Mouse (Mus musculus): ENCODE results near the gene Rngtt. TPM values are rescaled to one million over a fixed set of nuclear protein-coding genes. Genes with fewer than 3 reads are reported as not detected.
"Not testable (repeated sequence)": the region's sequence is repeated elsewhere in the genome, so short reads cannot be mapped to it uniquely, and the experiment has no call there.

Rngtt gene
- polyA plus RNA-seq, 1 experiment from 2014 or later, result 36.6 TPM

GRCm38 (mm10) chr4:33405723-33406293 lies 95.7 kb downstream of the Rngtt start:
- H3K36me3 ChIP-seq (ENCODE audit: poor library complexity, severe bottlenecking), result no peaks in the 10 kb centered on the region
- no peak overlapping the region for H3K4me3 ChIP-seq
- ATAC-seq, result no peak
- 83% methylated on average over 2 of the region's 2 CpGs for WGBS
- H3K9ac ChIP-seq, result no peak overlapping the region
- no peaks in the 10 kb centered on the region for H3K4me1 ChIP-seq
- H3K27ac ChIP-seq, result no peak overlapping the region
- no peak overlapping the region for H3K4me2 ChIP-seq
- no peaks in the 10 kb centered on the region for H3K27me3 ChIP-seq
- no peaks in the 10 kb centered on the region for H3K9me3 ChIP-seq (replicated peaks)

GRCm38 (mm10) chr4:33413791-33414190 lies 103.7 kb downstream of the Rngtt start:
- 93% methylated on average over 4 of the region's 4 CpGs for WGBS
- no peaks in the 10 kb centered on the region for H3K27me3 ChIP-seq
- no peaks in the 10 kb centered on the region for H3K36me3 ChIP-seq (ENCODE audit: poor library complexity, severe bottlenecking)
- no peak overlapping the region for H3K27ac ChIP-seq
- H3K4me1 ChIP-seq, result peaks cover 14% of the 10 kb centered on the region; the same call in 1 of the 2 replicates
- no peak overlapping the region for H3K4me3 ChIP-seq
- H3K9me3 ChIP-seq (replicated peaks), result no peaks in the 10 kb centered on the region
- no peak overlapping the region for H3K4me2 ChIP-seq
- no peak overlapping the region for H3K9ac ChIP-seq
- no peak for ATAC-seq

- no peaks in the 10 kb centered on the region for H3K27me3 ChIP-seq
- H3K27ac ChIP-seq, result no peak overlapping the region
- H3K4me3 ChIP-seq, result no peak overlapping the region
- WGBS, result 65% methylated on average over 4 of the region's 4 CpGs
- no peaks in the 10 kb centered on the region for H3K36me3 ChIP-seq (ENCODE audit: poor library complexity, severe bottlenecking)
- no peak overlapping the region for H3K4me2 ChIP-seq
- peaks cover 14% of the 10 kb centered on the region; the same call in 1 of the 2 replicates for H3K4me1 ChIP-seq
- no peaks in the 10 kb centered on the region for H3K9me3 ChIP-seq (replicated peaks)
- no peak for ATAC-seq
- H3K9ac ChIP-seq, result no peak overlapping the region
These were observed 104.7 kb downstream of the Rngtt start for GRCm38 (mm10) chr4:33414781-33415180.

DNA sequence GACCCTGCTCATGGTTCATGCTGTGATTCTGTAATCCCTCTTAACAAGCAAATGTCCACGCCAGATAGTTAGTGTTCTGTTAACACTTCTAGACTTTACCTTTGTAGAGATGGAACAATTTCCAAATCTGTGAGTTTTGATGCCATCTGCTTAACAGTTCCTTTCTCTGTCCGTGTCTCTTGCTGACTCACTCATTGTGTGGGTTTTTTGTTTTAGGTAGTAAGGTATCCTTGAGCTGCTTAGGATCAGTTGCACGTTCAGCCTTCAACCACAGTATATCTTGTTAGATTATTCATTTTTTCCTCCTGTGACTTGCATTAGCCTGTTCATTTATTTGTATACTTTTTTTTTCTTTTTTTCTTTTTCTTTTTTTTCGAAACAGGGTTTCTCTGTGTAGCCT lies 107.3 kb downstream of the Rngtt start:
- Histone ChIP-seq H3K4me1 (peaks cover 14% of the 10 kb centered on the region; the same call in 1 of the 2 replicates), H3K36me3 (ENCODE audit: poor library complexity, severe bottlenecking) (no peaks in the 10 kb centered on the region), H3K9ac (no peak overlapping the region), H3K9me3 (replicated peaks) (no peaks in the 10 kb centered on the region), H3K4me3 (no peak overlapping the region), H3K4me2 (no peak overlapping the region), H3K27me3 (no peaks in the 10 kb centered on the region), H3K27ac (no peak overlapping the region)
- no peak for ATAC-seq
- 80% methylated on average over 4 of the region's 4 CpGs for WGBS

DNA sequence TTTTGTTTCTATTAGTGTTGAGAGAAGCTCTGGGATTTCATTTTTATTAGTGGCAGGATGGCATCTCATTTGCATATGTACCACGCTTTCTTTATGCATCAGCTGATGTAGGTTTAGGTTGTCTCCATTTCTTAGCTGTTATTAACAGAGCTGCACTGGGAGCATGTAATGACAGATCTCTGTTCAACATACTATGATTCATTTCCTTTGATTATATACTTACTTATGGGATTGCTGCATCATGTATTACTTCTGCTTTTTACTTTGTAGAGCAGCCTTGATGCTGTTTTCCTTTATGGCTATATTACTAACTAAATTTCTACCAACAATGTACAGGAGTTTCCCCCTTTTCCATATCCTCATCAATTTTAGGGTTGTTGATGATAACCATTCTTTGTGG lies 109.5 kb downstream of the Rngtt start:
- Histone ChIP-seq H3K4me3 (no peak overlapping the region), H3K9me3 (replicated peaks) (no peaks in the 10 kb centered on the region), H3K36me3 (ENCODE audit: poor library complexity, severe bottlenecking) (no peaks in the 10 kb centered on the region), H3K4me1 (peaks cover 14% of the 10 kb centered on the region; the same call in 1 of the 2 replicates), H3K27ac (no peak overlapping the region), H3K9ac (no peak overlapping the region), H3K4me2 (no peak overlapping the region), H3K27me3 (no peaks in the 10 kb centered on the region)
- no peak for ATAC-seq
- WGBS, result 94% methylated on average over 1 of the region's 1 CpGs

DNA sequence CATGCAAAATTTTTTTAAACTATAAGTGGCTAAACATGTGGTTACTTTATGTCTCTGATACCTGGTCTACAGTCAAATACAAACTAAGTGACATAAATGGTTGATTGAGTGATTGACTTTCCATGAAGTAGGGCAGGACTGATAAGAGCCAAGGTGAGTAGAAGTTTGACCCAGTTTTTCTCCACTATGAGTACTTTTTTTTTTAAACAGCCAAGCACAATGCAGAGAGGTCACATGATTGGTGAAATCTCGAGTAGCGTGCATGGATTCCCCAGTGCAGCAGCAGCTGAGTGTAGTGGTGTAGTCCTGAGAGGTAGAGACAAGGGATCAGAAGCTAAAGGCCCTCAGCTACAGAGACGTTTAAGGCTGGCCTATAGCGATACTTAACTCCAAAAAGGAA lies 118.7 kb downstream of the Rngtt start:
- WGBS, result 26% methylated on average over 4 of the region's 4 CpGs
- H3K36me3 ChIP-seq (ENCODE audit: poor library complexity, severe bottlenecking), result no peaks in the 10 kb centered on the region
- H3K4me2 ChIP-seq, result no peak overlapping the region
- H3K9me3 ChIP-seq (replicated peaks), result no peaks in the 10 kb centered on the region
- H3K4me1 ChIP-seq, result 0 out of 2 replicates have a peak, but pooled peaks cover 3% of the 10 kb centered on the region
- no peak overlapping the region for H3K4me3 ChIP-seq
- no peak for ATAC-seq
- H3K9ac ChIP-seq, result no peak overlapping the region
- H3K27ac ChIP-seq, result no peak overlapping the region
- no peaks in the 10 kb centered on the region for H3K27me3 ChIP-seq

DNA sequence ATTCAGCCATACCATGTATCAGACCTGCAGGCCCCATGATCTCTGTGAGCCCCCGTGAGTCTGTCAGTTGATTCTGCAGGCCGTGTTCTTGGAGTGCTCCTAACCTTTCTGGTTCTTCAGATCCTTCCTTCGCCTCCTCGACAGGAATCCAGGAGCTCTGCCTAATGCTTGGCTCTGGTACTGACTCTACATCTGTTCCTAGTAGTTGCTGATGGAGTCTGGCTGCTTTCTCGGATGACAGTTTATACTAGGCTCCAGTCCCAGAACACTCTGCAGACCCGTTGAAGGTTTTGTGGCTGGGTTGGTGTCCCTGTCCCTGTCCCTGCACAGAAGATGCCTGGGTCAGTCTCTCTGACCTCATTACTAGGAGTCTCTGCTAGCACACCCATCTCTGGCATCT lies 131.8 kb downstream of the Rngtt start:
- Histone ChIP-seq H3K9ac (no peak overlapping the region), H3K36me3 (ENCODE audit: poor library complexity, severe bottlenecking) (no peaks in the 10 kb centered on the region), H3K27me3 (no peaks in the 10 kb centered on the region), H3K27ac (no peak overlapping the region), H3K4me3 (no peak overlapping the region), H3K4me2 (no peak overlapping the region), H3K4me1 (no peaks in the 10 kb centered on the region), H3K9me3 (replicated peaks) (no peaks in the 10 kb centered on the region)
- WGBS, result 93% methylated on average over 6 of the region's 6 CpGs
- no peak; the same call in 1 of the 2 replicates for ATAC-seq

DNA sequence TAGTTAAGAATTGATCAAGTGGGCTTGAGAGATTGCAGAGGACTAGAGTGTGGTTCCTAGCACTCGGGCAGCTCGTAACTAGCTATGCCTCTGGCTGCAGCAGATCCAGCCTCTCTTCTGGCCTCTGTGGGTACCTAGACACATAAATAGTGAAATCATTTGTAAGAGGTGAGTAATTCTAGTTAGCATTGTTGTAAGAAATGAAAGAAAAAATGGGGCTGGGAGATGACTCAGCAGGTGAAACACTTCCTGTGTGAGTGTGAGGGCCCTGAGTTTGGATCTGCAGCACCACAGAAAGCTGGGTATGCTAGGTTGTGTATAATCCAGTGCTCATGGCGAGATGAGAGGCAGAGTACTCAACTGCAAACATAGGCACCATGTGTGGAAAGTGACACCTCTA lies 136.2 kb downstream of the Rngtt start:
- Histone ChIP-seq H3K9me3 (replicated peaks) (no peaks in the 10 kb centered on the region), H3K4me3 (no peak overlapping the region), H3K27me3 (no peaks in the 10 kb centered on the region), H3K4me1 (peaks cover 3% of the 10 kb centered on the region; the same call in 1 of the 2 replicates), H3K4me2 (no peak overlapping the region), H3K27ac (no peak overlapping the region), H3K36me3 (ENCODE audit: poor library complexity, severe bottlenecking) (no peaks in the 10 kb centered on the region), H3K9ac (no peak overlapping the region)
- 93% methylated on average over 3 of the region's 3 CpGs for WGBS
- ATAC-seq, result no peak

GRCm38 (mm10) chr4:33446881-33447280 lies 136.8 kb downstream of the Rngtt start:
- no peaks in the 10 kb centered on the region for H3K27me3 ChIP-seq
- ATAC-seq, result no peak
- no peak overlapping the region for H3K4me2 ChIP-seq
- 95% methylated on average over 3 of the region's 3 CpGs for WGBS
- no peak overlapping the region for H3K4me3 ChIP-seq
- no peak overlapping the region for H3K27ac ChIP-seq
- H3K36me3 ChIP-seq (ENCODE audit: poor library complexity, severe bottlenecking), result no peaks in the 10 kb centered on the region
- no peaks in the 10 kb centered on the region for H3K9me3 ChIP-seq (replicated peaks)
- no peak overlapping the region for H3K9ac ChIP-seq
- H3K4me1 ChIP-seq, result peaks cover 3% of the 10 kb centered on the region; the same call in 1 of the 2 replicates

- not testable (repeated sequence) for H3K9me3 ChIP-seq (replicated peaks); H3K9ac ChIP-seq; H3K4me3 ChIP-seq; H3K4me1 ChIP-seq; H3K4me2 ChIP-seq; H3K27me3 ChIP-seq; ATAC-seq; H3K36me3 ChIP-seq (ENCODE audit: poor library complexity, severe bottlenecking); H3K27ac ChIP-seq
- WGBS, result 94% methylated on average over 8 of the region's 8 CpGs
These were observed 140.2 kb downstream of the Rngtt start for GRCm38 (mm10) chr4:33450356-33450755.

DNA sequence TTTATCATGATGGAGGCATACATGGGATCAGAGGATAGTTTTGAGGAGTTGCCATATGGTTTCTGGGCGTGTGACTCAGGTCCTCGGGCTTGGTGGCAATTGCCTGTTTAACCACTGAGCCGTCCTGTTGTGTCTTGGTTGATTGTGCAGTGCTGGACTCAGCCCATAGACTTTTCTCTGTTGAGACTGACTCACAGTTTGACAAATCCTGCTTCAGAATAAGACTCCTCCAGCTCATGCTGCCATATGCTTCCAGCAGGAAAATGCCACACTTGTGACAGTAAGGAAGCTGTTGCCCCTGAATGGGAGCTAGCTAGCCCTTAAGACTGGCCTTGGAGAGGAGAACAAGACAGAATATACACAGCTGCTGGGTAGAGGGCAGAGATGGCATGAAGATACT lies 149.7 kb downstream of the Rngtt start:
- no peak overlapping the region for H3K4me2 ChIP-seq
- H3K9ac ChIP-seq, result no peak overlapping the region
- no peak overlapping the region for H3K4me3 ChIP-seq
- H3K27ac ChIP-seq, result no peak overlapping the region
- peaks cover 6% of the 10 kb centered on the region; the same call in 1 of the 2 replicates for H3K36me3 ChIP-seq (ENCODE audit: poor library complexity, severe bottlenecking)
- no peaks in the 10 kb centered on the region for H3K27me3 ChIP-seq
- ATAC-seq, result no peak
- H3K4me1 ChIP-seq, result no peaks in the 10 kb centered on the region
- H3K9me3 ChIP-seq (replicated peaks), result no peaks in the 10 kb centered on the region
- WGBS, result 98% methylated on average over 3 of the region's 3 CpGs

- Histone ChIP-seq H3K27me3 (no peaks in the 10 kb centered on the region), H3K27ac (no peak overlapping the region), H3K9ac (no peak overlapping the region), H3K4me3 (no peak overlapping the region), H3K9me3 (replicated peaks) (no peaks in the 10 kb centered on the region), H3K4me2 (no peak overlapping the region), H3K4me1 (no peaks in the 10 kb centered on the region), H3K36me3 (ENCODE audit: poor library complexity, severe bottlenecking) (peaks cover 13% of the 10 kb centered on the region; the same call in 1 of the 2 replicates)
- ATAC-seq, result no peak
- 91% methylated on average over 1 of the region's 1 CpGs for WGBS
These were observed 154.3 kb downstream of the Rngtt start for GRCm38 (mm10) chr4:33464432-33464831.

DNA sequence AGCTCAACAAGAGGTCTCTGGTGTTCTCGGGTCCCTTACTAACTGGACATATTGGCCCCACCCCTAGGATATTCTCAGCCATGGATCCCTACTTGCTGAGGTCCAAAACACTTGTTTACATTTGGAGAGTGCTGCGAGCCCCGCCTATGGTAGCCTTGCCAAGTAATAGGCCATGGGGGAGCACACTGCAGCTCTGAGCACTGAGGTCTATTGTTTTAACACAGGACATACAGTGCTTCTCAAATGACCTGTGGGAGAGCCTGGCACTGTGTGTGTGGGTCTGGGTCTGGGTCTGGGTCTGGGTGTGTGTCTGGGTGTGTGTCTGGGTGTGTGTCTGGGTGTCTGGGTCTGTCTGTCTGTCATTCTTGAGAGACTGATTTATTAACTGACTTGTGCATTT lies 155.8 kb downstream of the Rngtt start:
- Histone ChIP-seq H3K9me3 (replicated peaks) (no peaks in the 10 kb centered on the region), H3K4me2 (no peak overlapping the region), H3K27ac (no peak overlapping the region), H3K4me3 (no peak overlapping the region), H3K4me1 (no peaks in the 10 kb centered on the region), H3K9ac (no peak overlapping the region), H3K36me3 (ENCODE audit: poor library complexity, severe bottlenecking) (peaks cover 13% of the 10 kb centered on the region; the same call in 1 of the 2 replicates), H3K27me3 (no peaks in the 10 kb centered on the region)
- no peak for ATAC-seq
- WGBS, result 90% methylated on average over 3 of the region's 3 CpGs

All from forebrain, embryonic 13.5 days (tissue).